Mouse (Mus musculus) thymus, adult 2 months (tissue): ENCODE measurements around the gene Zc3h4. TPM values are rescaled to one million over a fixed set of nuclear protein-coding genes. Genes with fewer than 3 reads are reported as not detected.
A peak's percentile ranks its signal among the peaks of the same experiment; 100 is the strongest.
"Not testable (repeated sequence)": the region's sequence is repeated elsewhere in the genome, so short reads cannot be mapped to it uniquely, and the experiment has no call there.

Source experiments
- DNase-seq: peaks from one replicate; pipeline ENCODE4 v3.0.0; 2021
- H3K27ac ChIP-seq: fragments of 200-500 bp; 2 replicates; pipeline ENCODE4 v1.5.1; 2012; ENCODE audit warnings: low read length, control low read depth; ENCODE audit not compliant: control insufficient read depth, insufficient read depth
- H3K27me3 ChIP-seq: fragments of 200-500 bp; 2 replicates; pipeline ENCODE4 v1.6.1; 2012; ENCODE audit warnings: mild to moderate bottlenecking, low read length, moderate library complexity, mixed read lengths; ENCODE audit not compliant: control insufficient read depth, insufficient read depth
- H3K36me3 ChIP-seq: fragments of 200-500 bp; 2 replicates; pipeline ENCODE4 v1.6.1; 2012; ENCODE audit warnings: mild to moderate bottlenecking, low read length, moderate library complexity; ENCODE audit not compliant: control insufficient read depth, insufficient read depth
- H3K4me1 ChIP-seq: fragments of 200-500 bp; replicated peaks from 2 replicates; pipeline ENCODE4 v1.6.1; 2012; ENCODE audit warnings: low read length; ENCODE audit not compliant: control insufficient read depth, insufficient read depth
- H3K4me3 ChIP-seq: fragments of 200-500 bp; 2 replicates; pipeline ENCODE4 v1.5.1; 2012; ENCODE audit warnings: mild to moderate bottlenecking, low read length, control low read depth, moderate library complexity; ENCODE audit not compliant: control insufficient read depth, insufficient read depth
- CTCF ChIP-seq: fragments of 200-500 bp; IDR thresholded peaks from 2 replicates; pipeline ENCODE4 v1.5.1; 2012; ENCODE audit warnings: mild to moderate bottlenecking, control low read depth, low read length, moderate library complexity, borderline replicate concordance; ENCODE audit not compliant: control insufficient read depth, poor library complexity, insufficient read depth; ENCODE audit errors: extremely low read depth
- POLR2A ChIP-seq: fragments of 200-500 bp; IDR thresholded peaks from 2 replicates; pipeline ENCODE4 v1.6.1; 2012; ENCODE audit warnings: mild to moderate bottlenecking, low read length, control low read depth, moderate library complexity; ENCODE audit not compliant: control insufficient read depth, poor library complexity, insufficient read depth; ENCODE audit errors: extremely low read depth
- WGBS: fragments of 180-500 bp; shearing (Covaris S2); methylation state at CpG from one replicate; pipeline ENCODE4 v1.1.7; 2018; 5-methylcytosine and 5-hydroxymethylcytosine counted together
- polyA plus RNA-seq: library from polyadenylated mRNA; depleted of rRNA; stranded (reverse); fragments of >200 nt; gene quantifications from 2 replicates; pipeline ENCODE4 v1.2.3, GENCODE M21; 2012

The Zc3h4 gene
- polyA plus RNA-seq, 1 experiment = 81.3 TPM

GRCm38 (mm10) chr7:16366669-16367068 is 34.0 kb upstream of the Zc3h4 start:
- no peak overlapping the region for H3K4me3 ChIP-seq
- no peaks in the 10 kb centered on the region for H3K27me3 ChIP-seq
- TF ChIP-seq POLR2A (no peak), CTCF (no peak)
- peaks cover 16% of the 10 kb centered on the region for H3K4me1 ChIP-seq
- peaks cover 55% of the 10 kb centered on the region for H3K36me3 ChIP-seq
- 84% methylated on average over 4 of the region's 4 CpGs for WGBS
- no peak overlapping the region for H3K27ac ChIP-seq
- no peak for DNase-seq

GRCm38 (mm10) chr7:16368835-16369234 is 31.9 kb upstream of the Zc3h4 start:
- Histone ChIP-seq H3K27ac (no peak overlapping the region), H3K4me1 (peaks cover 11% of the 10 kb centered on the region), H3K27me3 (no peaks in the 10 kb centered on the region), H3K4me3 (no peak overlapping the region), H3K36me3 (peaks cover 59% of the 10 kb centered on the region)
- no peak for DNase-seq
- WGBS = 85% methylated on average over 2 of the region's 2 CpGs
- TF ChIP-seq POLR2A (no peak), CTCF (no peak)

GRCm38 (mm10) chr7:16370596-16370995 is 30.1 kb upstream of the Zc3h4 start:
- H3K27me3 ChIP-seq = no peaks in the 10 kb centered on the region
- peaks cover 58% of the 10 kb centered on the region for H3K36me3 ChIP-seq
- DNase-seq = no peak
- no peak for TF ChIP-seq POLR2A
- no peak for TF ChIP-seq CTCF
- H3K4me1 ChIP-seq = peaks cover 3% of the 10 kb centered on the region
- H3K4me3 ChIP-seq = no peak overlapping the region
- no peak overlapping the region for H3K27ac ChIP-seq
- WGBS = 98% methylated on average over 2 of the region's 2 CpGs

GRCm38 (mm10) chr7:16373719-16374118 is 27.0 kb upstream of the Zc3h4 start:
- TF ChIP-seq POLR2A (no peak), CTCF (no peak)
- Histone ChIP-seq H3K4me1 (no peaks in the 10 kb centered on the region), H3K27ac (no peak overlapping the region), H3K4me3 (no peak overlapping the region), H3K36me3 (peaks cover 52% of the 10 kb centered on the region), H3K27me3 (no peaks in the 10 kb centered on the region)
- DNase-seq = no peak
- 56% methylated on average over 2 of the region's 2 CpGs for WGBS

- Histone ChIP-seq H3K27ac (no peak overlapping the region), H3K27me3 (no peaks in the 10 kb centered on the region), H3K4me1 (no peaks in the 10 kb centered on the region), H3K4me3 (no peak overlapping the region), H3K36me3 (peaks cover 42% of the 10 kb centered on the region)
- WGBS = 93% methylated on average over 5 of the region's 5 CpGs
- no peak for DNase-seq
- TF ChIP-seq CTCF (no peak), POLR2A (no peak)
Measured at GRCm38 (mm10) chr7:16374989-16375388, 25.7 kb upstream of the Zc3h4 start.

- Histone ChIP-seq H3K27me3 (no peaks in the 10 kb centered on the region), H3K4me3 (no peak overlapping the region), H3K4me1 (no peaks in the 10 kb centered on the region), H3K27ac (no peak overlapping the region), H3K36me3 (peaks cover 42% of the 10 kb centered on the region)
- TF ChIP-seq POLR2A = no peak
- TF ChIP-seq CTCF = no peak
- WGBS = 79% methylated on average over 1 of the region's 1 CpGs
- DNase-seq = peak; percentile 62
Measured at GRCm38 (mm10) chr7:16376505-16376904, 24.2 kb upstream of the Zc3h4 start.

GRCm38 (mm10) chr7:16387160-16388041 is 13.3 kb upstream of the Zc3h4 start, which contains the start of gene Sae1:
Gene Sae1, minus strand, starts transcription at chr7:16387806.
- WGBS = under 1% methylated on average over 58 of the region's 58 CpGs
- DNase-seq = peak; percentile 94
- peak within 1 kb of the TSS; percentile 5; the same call in 1 of the 2 replicates for H3K27ac ChIP-seq
- peak within 1 kb of the TSS; percentile 64 for H3K4me3 ChIP-seq
- no peaks in the 10 kb centered on the region for H3K36me3 ChIP-seq
- peak; percentile 60; the same call in 1 of the 2 replicates for TF ChIP-seq POLR2A
- no peak for TF ChIP-seq CTCF
- H3K27me3 ChIP-seq = no peaks in the 10 kb centered on the region
- H3K4me1 ChIP-seq = peaks cover 8% of the 10 kb centered on the region

- not testable (repeated sequence) for H3K27ac ChIP-seq, H3K27me3 ChIP-seq, H3K4me3 ChIP-seq, DNase-seq, H3K4me1 ChIP-seq, H3K36me3 ChIP-seq
- 94% methylated on average over 2 of the region's 2 CpGs for WGBS
Measured at GRCm38 (mm10) chr7:16389942-16390341, 10.8 kb upstream of the Zc3h4 start.
